Mouse (Mus musculus) lung, adult 2 months (tissue): ENCODE data around the gene Capn5.

Experiments used
- CTCF ChIP-seq: fragments of 200-500 bp; IDR thresholded peaks from 2 replicates; pipeline ENCODE4 v1.5.1; 2011; ENCODE audit warnings: mild to moderate bottlenecking, low read length, control low read depth; ENCODE audit not compliant: insufficient read depth
- POLR2A ChIP-seq: fragments of 200-500 bp; IDR thresholded peaks from 2 replicates; pipeline ENCODE4 v1.6.1; 2011; ENCODE audit warnings: low read depth, mild to moderate bottlenecking, control low read depth, low read length, borderline replicate concordance; ENCODE audit errors: extremely low read depth

- no peak for TF ChIP-seq CTCF
- TF ChIP-seq POLR2A: no peak
These were observed 100.6 kb downstream of the Capn5 start for GRCm38 (mm10) chr7:98077453-98077852.
